Mouse (Mus musculus): ENCODE data around the gene Taf1d. TPM values are rescaled to one million over a fixed set of nuclear protein-coding genes. Genes with fewer than 3 reads are reported as not detected.
"Not testable (repeated sequence)": the region's sequence is repeated elsewhere in the genome, so short reads cannot be mapped to it uniquely, and the experiment has no call there.

Gene Taf1d
- total and polyA plus RNA-seq, 2 experiments from 2014 or later: 34.6 to 46.3 TPM

DNA sequence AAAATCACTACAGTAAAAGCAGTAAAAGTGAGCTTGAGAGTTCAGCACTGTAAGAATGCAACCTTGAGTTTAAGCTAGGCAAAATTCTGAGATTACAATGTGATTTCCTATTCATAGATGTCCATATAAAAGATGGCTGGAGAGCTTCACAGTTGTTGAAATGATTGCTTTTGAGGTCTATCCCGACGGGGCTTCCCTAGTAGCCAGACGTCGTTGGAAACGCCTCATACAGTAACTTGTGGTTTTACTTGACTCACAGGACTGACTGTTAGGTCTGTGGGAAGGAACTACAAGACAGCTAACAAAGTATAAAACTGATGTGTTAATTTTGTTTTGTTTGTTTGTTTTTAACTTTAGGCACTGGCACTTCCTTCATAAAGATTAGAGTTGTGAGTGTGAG lies 7.6 kb downstream of the Taf1d start:
- Histone ChIP-seq H3K36me3 (ENCODE audit: insufficient read depth, low read length) (peaks cover 50% of the 10 kb centered on the region), H3K4me2 (ENCODE audit: low read depth, low read length) (no peak overlapping the region), H3K9me3 (ENCODE audit: low read length) (no peaks in the 10 kb centered on the region), H3K27ac (no peak overlapping the region), H3K27me3 (ENCODE audit: insufficient read depth, low read length) (no peaks in the 10 kb centered on the region), H3K4me3 (ENCODE audit: low read length) (no peak overlapping the region), H3K9ac (replicated peaks; ENCODE audit: low read length) (no peak overlapping the region), H3K4me1 (ENCODE audit: insufficient read depth, low read length) (0 out of 2 replicates have a peak, but pooled peaks cover 5% of the 10 kb centered on the region)
- DNase-seq (ENCODE audit: low spot score): no peak
- no peak for ATAC-seq
- TF ChIP-seq CTCF (IDR thresholded peaks at IDR 0.05; ENCODE audit: low read depth): no peak
- 94% methylated on average over 5 of the region's 5 CpGs for WGBS

DNA sequence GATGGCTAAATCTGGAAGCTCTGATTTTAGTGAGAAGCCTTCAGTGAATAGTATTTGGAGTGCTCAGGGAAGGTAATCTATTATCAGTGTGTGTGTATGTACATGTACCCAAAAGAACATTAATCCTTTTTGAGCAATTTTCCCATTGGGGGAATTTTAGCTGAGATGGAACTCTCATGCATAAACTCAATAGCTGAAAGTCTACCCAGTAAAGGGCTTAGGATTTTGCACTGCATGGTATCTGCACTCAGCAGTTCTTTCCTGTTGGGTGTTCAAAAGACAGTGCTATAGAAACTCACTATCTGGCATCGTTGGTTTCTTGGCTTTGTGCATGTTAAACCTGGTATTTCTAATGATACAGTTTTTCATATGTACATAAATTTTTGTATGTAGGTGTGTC lies 8.6 kb downstream of the Taf1d start:
- 93% methylated on average over 1 of the region's 1 CpGs for WGBS
- Histone ChIP-seq H3K9me3 (ENCODE audit: low read length) (no peaks in the 10 kb centered on the region), H3K36me3 (ENCODE audit: insufficient read depth, low read length) (peaks cover 41% of the 10 kb centered on the region), H3K4me2 (ENCODE audit: low read depth, low read length) (no peak overlapping the region), H3K4me3 (ENCODE audit: low read length) (no peak overlapping the region), H3K4me1 (ENCODE audit: insufficient read depth, low read length) (no peaks in the 10 kb centered on the region), H3K9ac (replicated peaks; ENCODE audit: low read length) (no peak overlapping the region), H3K27me3 (ENCODE audit: insufficient read depth, low read length) (no peaks in the 10 kb centered on the region), H3K27ac (no peak overlapping the region)
- DNase-seq (ENCODE audit: low spot score) (no peak), ATAC-seq (no peak)
- no peak for TF ChIP-seq CTCF (IDR thresholded peaks at IDR 0.05; ENCODE audit: low read depth)

DNA sequence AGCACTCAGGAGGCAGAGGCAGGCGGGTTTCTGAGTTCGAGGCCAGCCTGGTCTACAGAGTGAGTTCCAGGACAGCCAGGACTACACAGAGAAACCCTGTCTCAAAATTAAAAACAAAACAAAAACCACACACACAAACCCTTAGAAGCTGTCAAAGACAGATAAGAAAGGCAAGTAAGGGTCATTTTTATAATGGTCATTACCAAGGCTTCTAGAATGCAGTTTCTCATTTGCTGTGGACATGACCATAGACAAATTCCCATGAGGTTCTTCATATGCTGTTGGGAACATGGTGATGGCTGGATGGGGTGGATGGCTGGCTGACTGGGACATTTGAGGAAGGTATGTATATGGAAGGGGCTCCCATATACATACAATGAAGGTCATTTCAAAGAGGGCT lies 10.3 kb downstream of the Taf1d start:
- H3K36me3 ChIP-seq (ENCODE audit: insufficient read depth, low read length): peaks cover 35% of the 10 kb centered on the region
- H3K4me3 ChIP-seq (ENCODE audit: low read length); ATAC-seq; H3K27ac ChIP-seq; H3K9ac ChIP-seq (replicated peaks; ENCODE audit: low read length); H3K4me2 ChIP-seq (ENCODE audit: low read depth, low read length); H3K9me3 ChIP-seq (ENCODE audit: low read length); H3K4me1 ChIP-seq (ENCODE audit: insufficient read depth, low read length); DNase-seq (ENCODE audit: low spot score); H3K27me3 ChIP-seq (ENCODE audit: insufficient read depth, low read length): not testable (repeated sequence)
- no CpG with 5 or more reads among the region's 2 CpGs for WGBS

DNA sequence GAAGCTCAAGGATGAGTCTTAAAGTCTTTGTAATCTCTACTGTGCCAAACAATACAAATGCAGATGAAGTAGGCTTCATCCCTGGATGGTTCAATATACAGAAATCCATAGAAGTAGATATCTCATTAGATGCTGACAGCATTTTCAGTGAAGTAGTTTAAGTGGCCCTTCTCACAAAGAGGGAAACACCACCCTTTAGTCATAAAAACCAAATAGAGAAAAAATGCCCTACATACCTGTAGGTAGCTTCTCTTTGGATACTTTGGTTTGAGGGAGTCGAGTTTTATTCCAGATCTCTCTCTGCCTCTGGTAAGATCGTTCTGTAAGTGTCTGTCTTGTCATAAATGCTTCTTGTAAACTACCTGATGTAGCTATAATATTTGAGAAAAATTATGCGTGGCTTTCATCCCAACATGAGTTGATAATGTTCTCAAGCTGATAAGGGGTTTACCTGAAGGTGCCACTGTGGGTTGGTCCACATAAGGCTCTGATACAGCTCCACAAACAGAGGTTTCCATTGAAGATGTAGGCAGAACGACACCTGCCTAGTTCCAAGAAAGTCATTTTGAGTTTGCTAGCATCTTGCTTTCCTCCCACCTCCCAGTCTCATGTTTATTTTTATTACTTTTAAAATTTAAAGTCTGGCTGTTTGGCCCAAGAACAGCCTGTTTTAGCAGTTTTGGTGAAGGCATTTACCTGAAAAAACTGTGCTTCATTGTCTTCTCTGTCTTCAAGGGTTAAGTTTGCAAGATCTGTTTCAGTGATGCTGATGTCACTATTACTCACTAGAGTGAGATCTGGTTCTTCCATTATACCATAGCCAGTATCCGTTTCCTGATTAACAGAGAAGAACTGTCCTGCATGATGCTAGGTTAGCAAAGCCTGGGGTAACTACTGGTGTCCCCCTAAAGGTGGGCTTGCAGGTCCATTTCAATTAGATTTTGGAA lies 11.5 kb downstream of the Taf1d start:
- H3K9ac ChIP-seq (replicated peaks; ENCODE audit: low read length): no peak overlapping the region
- no peaks in the 10 kb centered on the region for H3K27me3 ChIP-seq (ENCODE audit: insufficient read depth, low read length)
- WGBS: 66% methylated on average over 5 of the region's 5 CpGs
- no peak overlapping the region for H3K4me3 ChIP-seq (ENCODE audit: low read length)
- DNase-seq (ENCODE audit: low spot score) (no peak), ATAC-seq (no peak)
- no peaks in the 10 kb centered on the region for H3K4me1 ChIP-seq (ENCODE audit: insufficient read depth, low read length)
- no peaks in the 10 kb centered on the region for H3K9me3 ChIP-seq (ENCODE audit: low read length)
- H3K4me2 ChIP-seq (ENCODE audit: low read depth, low read length): no peak overlapping the region
- H3K36me3 ChIP-seq (ENCODE audit: insufficient read depth, low read length): peaks cover 39% of the 10 kb centered on the region
- no peak overlapping the region for H3K27ac ChIP-seq
- TF ChIP-seq CTCF (IDR thresholded peaks at IDR 0.05; ENCODE audit: low read depth): no peak

DNA sequence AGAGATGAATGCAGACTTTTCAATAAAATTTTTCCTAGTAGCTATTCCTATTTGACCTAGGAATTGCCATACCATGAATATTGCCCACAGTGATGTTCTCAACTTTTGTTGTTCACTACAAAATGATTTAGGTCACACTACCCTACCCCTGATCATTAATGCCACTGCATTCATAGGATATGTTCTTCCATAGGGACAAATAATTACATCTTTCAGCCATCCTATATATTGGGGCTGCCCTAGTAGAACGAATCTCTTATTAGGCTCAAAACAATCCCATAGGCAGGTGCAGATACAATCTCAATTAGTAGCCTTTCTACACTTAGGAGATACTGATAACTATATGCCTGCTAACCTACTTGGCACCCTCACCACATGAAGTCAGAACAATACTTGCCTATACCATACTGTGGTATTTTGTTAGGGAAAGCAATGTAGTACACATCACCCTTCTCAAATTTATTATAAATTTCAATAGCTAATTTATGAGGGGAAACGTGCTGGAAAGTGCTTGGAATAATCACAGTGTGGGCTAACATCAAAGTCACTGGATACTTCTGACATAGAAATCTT lies 12.2 kb downstream of the Taf1d start:
- H3K9ac ChIP-seq (replicated peaks; ENCODE audit: low read length): no peak overlapping the region
- H3K9me3 ChIP-seq (ENCODE audit: low read length): no peaks in the 10 kb centered on the region
- WGBS: 82% methylated on average over 2 of the region's 2 CpGs
- ATAC-seq (no peak), DNase-seq (ENCODE audit: low spot score) (no peak)
- H3K36me3 ChIP-seq (ENCODE audit: insufficient read depth, low read length): peaks cover 42% of the 10 kb centered on the region
- no peak for TF ChIP-seq CTCF (IDR thresholded peaks at IDR 0.05; ENCODE audit: low read depth)
- H3K4me1 ChIP-seq (ENCODE audit: insufficient read depth, low read length): no peaks in the 10 kb centered on the region
- H3K27ac ChIP-seq: no peak overlapping the region
- H3K27me3 ChIP-seq (ENCODE audit: insufficient read depth, low read length): no peaks in the 10 kb centered on the region
- H3K4me3 ChIP-seq (ENCODE audit: low read length): no peak overlapping the region
- H3K4me2 ChIP-seq (ENCODE audit: low read depth, low read length): no peak overlapping the region

DNA sequence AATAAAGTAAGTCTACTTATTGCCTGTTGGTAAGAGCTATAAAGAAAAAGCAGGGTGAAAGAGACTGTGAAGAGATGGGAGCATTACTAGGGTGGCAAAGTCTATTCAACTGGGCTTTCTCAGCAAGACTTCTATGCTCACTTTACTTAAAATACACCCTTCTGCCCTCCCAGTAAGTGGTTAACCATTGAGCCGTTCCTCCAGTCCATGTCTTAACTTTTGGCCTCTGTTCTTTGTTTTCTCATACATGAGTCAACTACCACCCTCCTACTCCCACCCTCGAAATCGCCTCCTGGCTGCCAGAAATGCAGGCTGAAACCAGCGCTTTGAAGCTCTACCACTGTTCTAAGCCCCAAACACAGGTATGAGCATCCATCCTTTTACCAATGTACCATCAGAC lies 31.8 kb downstream of the Taf1d start:
- DNase-seq (ENCODE audit: low spot score): no peak
- H3K9me3 ChIP-seq (ENCODE audit: low read length): no peaks in the 10 kb centered on the region
- no peak overlapping the region for H3K27ac ChIP-seq
- no peak overlapping the region for H3K4me3 ChIP-seq (ENCODE audit: low read length)
- H3K27me3 ChIP-seq (ENCODE audit: insufficient read depth, low read length): no peaks in the 10 kb centered on the region
- ATAC-seq: no peak
- TF ChIP-seq CTCF (IDR thresholded peaks at IDR 0.05; ENCODE audit: low read depth): no peak
- peaks cover 65% of the 10 kb centered on the region for H3K36me3 ChIP-seq (ENCODE audit: insufficient read depth, low read length)
- no peaks in the 10 kb centered on the region for H3K4me1 ChIP-seq (ENCODE audit: insufficient read depth, low read length)
- H3K4me2 ChIP-seq (ENCODE audit: low read depth, low read length): no peak overlapping the region
- 93% methylated on average over 4 of the region's 4 CpGs for WGBS
- H3K9ac ChIP-seq (replicated peaks; ENCODE audit: low read length): no peak overlapping the region

DNA sequence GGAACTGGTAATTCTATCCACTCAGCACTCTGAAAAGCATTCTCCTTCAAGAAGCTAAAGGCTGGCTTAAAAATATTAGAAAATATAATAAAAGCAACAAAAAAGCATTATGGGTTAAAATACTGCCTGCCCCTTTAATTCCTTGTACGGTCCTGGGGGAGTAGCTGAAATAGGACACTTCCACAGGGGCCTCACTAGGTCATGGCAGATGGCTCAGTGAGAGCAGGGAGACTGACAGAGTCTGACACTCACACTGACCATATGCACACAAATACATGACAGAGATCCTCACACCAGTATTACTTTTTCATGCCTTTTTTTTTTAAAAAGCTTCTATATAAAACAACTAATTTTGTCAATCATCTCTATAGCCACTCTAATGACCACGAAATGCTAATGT lies 43.9 kb downstream of the Taf1d start:
- no peak for ATAC-seq

More for the DNA sequence above, 43.9 kb downstream of the Taf1d start:
- Histone ChIP-seq H3K4me2 (ENCODE audit: low read depth, low read length) (no peak overlapping the region), H3K9me3 (ENCODE audit: low read length) (no peaks in the 10 kb centered on the region), H3K4me1 (ENCODE audit: insufficient read depth, low read length) (no peaks in the 10 kb centered on the region), H3K9ac (replicated peaks; ENCODE audit: low read length) (no peak overlapping the region), H3K36me3 (ENCODE audit: insufficient read depth, low read length) (peaks cover 15% of the 10 kb centered on the region), H3K27me3 (ENCODE audit: insufficient read depth, low read length) (no peaks in the 10 kb centered on the region), H3K27ac (no peak overlapping the region), H3K4me3 (ENCODE audit: low read length) (no peak overlapping the region)
- WGBS: 76% methylated on average over 2 of the region's 2 CpGs
- TF ChIP-seq CTCF (IDR thresholded peaks at IDR 0.05; ENCODE audit: low read depth): no peak
- DNase-seq (ENCODE audit: low spot score): no peak
